Mouse (Mus musculus) heart, embryonic 14.5 days (tissue): ENCODE results near the gene Gpr158. TPM values are rescaled to one million over a fixed set of nuclear protein-coding genes. Genes with fewer than 3 reads are reported as not detected.

Experiments used
- ATAC-seq: fragments of 200-750 bp; cut with Nextera tagmentation; 2 replicates; pipeline ENCODE4 v1.8.0; 2017; ENCODE audit warnings: low read depth, moderate TSS enrichment; ENCODE audit not compliant: insufficient number of reproducible peaks, insufficient read depth, low FRiP score
- H3K27ac ChIP-seq, 2 experiments: fragments of 200-500 bp in 1 of 2; fragments of 300-500 bp in 1 of 2; sonication (generic) in 1 of 2; replicated peaks in 1 of 2; 2 replicates each; pipeline ENCODE4 v1.5.1; 2012 to 2014; ENCODE audit warnings: low read depth in 2 of 2, low read length in 2 of 2, control low read depth in 1 of 2, mild to moderate bottlenecking in 1 of 2, mixed read lengths in 1 of 2; ENCODE audit not compliant: control insufficient read depth in 1 of 2, insufficient read depth in 1 of 2
- H3K27me3 ChIP-seq: fragments of 300-500 bp; sonication (generic); 2 replicates; pipeline ENCODE4 v1.6.1; 2014; ENCODE audit warnings: mild to moderate bottlenecking, low read length, control low read depth; ENCODE audit not compliant: control insufficient read depth, insufficient read depth
- H3K36me3 ChIP-seq: fragments of 300-500 bp; sonication (generic); 2 replicates; pipeline ENCODE4 v1.6.1; 2014; ENCODE audit warnings: mild to moderate bottlenecking, control low read depth, low read length, mixed read lengths; ENCODE audit not compliant: control insufficient read depth, insufficient read depth
- H3K4me1 ChIP-seq, 2 experiments: fragments of 200-500 bp in 1 of 2; fragments of 300-500 bp in 1 of 2; sonication (generic) in 1 of 2; 2 replicates each; pipeline ENCODE4 v1.6.1; 2012 to 2014; ENCODE audit warnings: low read length in 2 of 2, control low read depth in 1 of 2, mixed read lengths in 1 of 2; ENCODE audit not compliant: control insufficient read depth in 2 of 2, insufficient read depth in 2 of 2
- H3K4me2 ChIP-seq: fragments of 300-500 bp; sonication (generic); 2 replicates; pipeline ENCODE4 v1.6.1; 2014; ENCODE audit warnings: mild to moderate bottlenecking, low read length
- H3K4me3 ChIP-seq, 2 experiments: fragments of 200-500 bp in 1 of 2; fragments of 300-500 bp in 1 of 2; sonication (generic) in 1 of 2; 2 replicates each; pipeline ENCODE4 v1.5.1; 2012 to 2014; ENCODE audit warnings: low read length in 2 of 2, mild to moderate bottlenecking in 2 of 2, control low read depth in 1 of 2, low read depth in 1 of 2, moderate library complexity in 1 of 2; ENCODE audit not compliant: control insufficient read depth in 1 of 2, insufficient read depth in 1 of 2
- H3K9ac ChIP-seq: fragments of 300-500 bp; sonication (generic); 2 replicates; pipeline ENCODE4 v1.6.1; 2014; ENCODE audit warnings: mild to moderate bottlenecking, low read length
- H3K9me3 ChIP-seq: fragments of 300-500 bp; sonication (generic); 2 replicates; pipeline ENCODE4 v1.6.1; 2016; ENCODE audit warnings: low read length, control low read depth; ENCODE audit not compliant: control insufficient read depth
- WGBS: fragments of 180-500 bp; shearing (Covaris S2); extraction: QIAGEN DNeasy Blood & Tissue Kit; methylation state at CpG from one replicate; pipeline ENCODE4 v1.1.7; 2014; 5-methylcytosine and 5-hydroxymethylcytosine counted together
- polyA plus RNA-seq: library from polyadenylated mRNA; unstranded; fragments of >200 nt; fragmentation: Nextera tagmentation; extraction: Ambion mirVana; gene quantifications from 2 replicates; pipeline ENCODE4 v1.2.1, GENCODE M21; 2014

Gene Gpr158
- polyA plus RNA-seq, 1 experiment from 2014 or later = 0.14 TPM

- H3K4me1 ChIP-seq = no peaks in the 10 kb centered on the region
- 67% methylated on average over 1 of the region's 1 CpGs for WGBS
- no peaks in the 10 kb centered on the region for H3K36me3 ChIP-seq
- H3K27ac ChIP-seq = no peak overlapping the region
- no peaks in the 10 kb centered on the region for H3K27me3 ChIP-seq
- no peak for ATAC-seq
- no peak overlapping the region for H3K4me2 ChIP-seq
- H3K9ac ChIP-seq = no peak overlapping the region
- H3K9me3 ChIP-seq = no peaks in the 10 kb centered on the region
- no peak overlapping the region for H3K4me3 ChIP-seq
Observed at GRCm38 (mm10) chr2:21632136-21632535, 264.8 kb downstream of the Gpr158 start.

GRCm38 (mm10) chr2:21665721-21666120 lies 298.4 kb downstream of the Gpr158 start:
- H3K4me2 ChIP-seq = no peak overlapping the region
- H3K4me3 ChIP-seq = no peak overlapping the region
- no peaks in the 10 kb centered on the region for H3K9me3 ChIP-seq
- no peaks in the 10 kb centered on the region for H3K27me3 ChIP-seq
- no peaks in the 10 kb centered on the region for H3K4me1 ChIP-seq
- no peak overlapping the region for H3K9ac ChIP-seq
- H3K27ac ChIP-seq = no peak overlapping the region
- WGBS = 77% methylated on average over 4 of the region's 4 CpGs
- no peak for ATAC-seq
- no peaks in the 10 kb centered on the region for H3K36me3 ChIP-seq

- H3K4me3 ChIP-seq = no peak overlapping the region
- H3K9ac ChIP-seq = no peak overlapping the region
- H3K4me1 ChIP-seq = no peaks in the 10 kb centered on the region
- whole genome bisulfite sequencing = 80% methylated on average over 4 of the region's 4 CpGs
- no peak for ATAC-seq
- H3K4me2 ChIP-seq = no peak overlapping the region
- no peaks in the 10 kb centered on the region for H3K27me3 ChIP-seq
- no peaks in the 10 kb centered on the region for H3K9me3 ChIP-seq
- H3K27ac ChIP-seq = no peak overlapping the region
- no peaks in the 10 kb centered on the region for H3K36me3 ChIP-seq
Observed at GRCm38 (mm10) chr2:21676084-21676838, 308.9 kb downstream of the Gpr158 start.

- H3K4me2 ChIP-seq = no peak overlapping the region
- 63% methylated on average over 2 of the region's 2 CpGs for WGBS
- ATAC-seq = no peak
Observed at GRCm38 (mm10) chr2:21676839-21677123, 309.4 kb downstream of the Gpr158 start.

GRCm38 (mm10) chr2:21680735-21681270 lies 313.5 kb downstream of the Gpr158 start:
- H3K4me2 ChIP-seq = no peak overlapping the region
- ATAC-seq = no peak
- 63% methylated on average over 1 of the region's 1 CpGs for WGBS

More at GRCm38 (mm10) chr2:21676839-21677123, 309.4 kb downstream of the Gpr158 start:
- no peaks in the 10 kb centered on the region for H3K27me3 ChIP-seq
- no peak overlapping the region for H3K9ac ChIP-seq
- no peaks in the 10 kb centered on the region for H3K4me1 ChIP-seq
- H3K27ac ChIP-seq = no peak overlapping the region
- no peaks in the 10 kb centered on the region for H3K9me3 ChIP-seq
- H3K36me3 ChIP-seq = no peaks in the 10 kb centered on the region
- no peak overlapping the region for H3K4me3 ChIP-seq

GRCm38 (mm10) chr2:21684736-21685135 lies 317.4 kb downstream of the Gpr158 start:
- Histone ChIP-seq H3K4me1 (no peaks in the 10 kb centered on the region), H3K27me3 (no peaks in the 10 kb centered on the region), H3K4me3 (no peak overlapping the region), H3K27ac (no peak overlapping the region), H3K36me3 (no peaks in the 10 kb centered on the region), H3K4me2 (no peak overlapping the region), H3K9ac (no peak overlapping the region), H3K9me3 (no peaks in the 10 kb centered on the region)
- 73% methylated on average over 3 of the region's 3 CpGs for WGBS
- no peak for ATAC-seq

More at GRCm38 (mm10) chr2:21680735-21681270, 313.5 kb downstream of the Gpr158 start:
- H3K4me1 ChIP-seq = no peaks in the 10 kb centered on the region
- no peaks in the 10 kb centered on the region for H3K27me3 ChIP-seq
- H3K4me3 ChIP-seq = no peak overlapping the region
- H3K9ac ChIP-seq = no peak overlapping the region
- no peak overlapping the region for H3K27ac ChIP-seq
- H3K36me3 ChIP-seq = no peaks in the 10 kb centered on the region
- H3K9me3 ChIP-seq = no peaks in the 10 kb centered on the region

GRCm38 (mm10) chr2:21693128-21693527 lies 325.8 kb downstream of the Gpr158 start:
- Histone ChIP-seq H3K36me3 (no peaks in the 10 kb centered on the region), H3K27me3 (no peaks in the 10 kb centered on the region), H3K9ac (no peak overlapping the region), H3K9me3 (no peaks in the 10 kb centered on the region), H3K4me3 (no peak overlapping the region), H3K27ac (no peak overlapping the region), H3K4me1 (no peaks in the 10 kb centered on the region), H3K4me2 (no peak overlapping the region)
- 77% methylated on average over 9 of the region's 9 CpGs for WGBS
- no peak for ATAC-seq
